Mouse (Mus musculus) midbrain, embryonic 11.5 days (tissue): ENCODE measurements around the gene Lars2. TPM values are rescaled to one million over a fixed set of nuclear protein-coding genes. Genes with fewer than 3 reads are reported as not detected.

ENCODE experiments used
- ATAC-seq: fragments of 200-750 bp; cut with Nextera tagmentation; 2 replicates; pipeline ENCODE4 v1.8.0; 2017; ENCODE audit warnings: moderate TSS enrichment, moderate library complexity; ENCODE audit not compliant: low FRiP score
- DNase-seq: peaks from one replicate; pipeline ENCODE4 v3.0.0; 2015; ENCODE audit warnings: low spot score; ENCODE audit errors: missing footprints
- H3K27ac ChIP-seq: fragments of 300-500 bp; sonication (generic); 2 replicates; pipeline ENCODE4 v1.5.1; 2014; ENCODE audit warnings: low read depth, low read length
- H3K27me3 ChIP-seq: fragments of 300-500 bp; sonication (generic); 2 replicates; pipeline ENCODE4 v1.6.1; 2014; ENCODE audit warnings: mild to moderate bottlenecking, low read length, moderate library complexity, mixed read lengths; ENCODE audit not compliant: control insufficient read depth, insufficient read depth
- H3K36me3 ChIP-seq: fragments of 300-500 bp; sonication (generic); 2 replicates; pipeline ENCODE4 v1.6.1; 2014; ENCODE audit warnings: mild to moderate bottlenecking, low read length, moderate library complexity, mixed read lengths; ENCODE audit not compliant: control insufficient read depth, insufficient read depth
- H3K4me1 ChIP-seq: fragments of 300-500 bp; sonication (generic); 2 replicates; pipeline ENCODE4 v1.6.1; 2014; ENCODE audit warnings: low read length; ENCODE audit not compliant: control insufficient read depth, insufficient read depth
- H3K4me2 ChIP-seq: fragments of 300-500 bp; sonication (generic); 2 replicates; pipeline ENCODE4 v1.6.1; 2014; ENCODE audit warnings: mild to moderate bottlenecking, moderate library complexity
- H3K4me3 ChIP-seq: fragments of 300-500 bp; sonication (generic); 2 replicates; pipeline ENCODE4 v1.5.1; 2014; ENCODE audit warnings: low read depth, low read length
- H3K9ac ChIP-seq: fragments of 300-500 bp; sonication (generic); 2 replicates; pipeline ENCODE4 v1.6.1; 2014; ENCODE audit warnings: low read length
- H3K9me3 ChIP-seq: fragments of 300-500 bp; sonication (generic); 2 replicates; pipeline ENCODE4 v1.6.1; 2016; ENCODE audit warnings: low read length; ENCODE audit not compliant: control insufficient read depth
- WGBS: fragments of 180-500 bp; shearing (Covaris S2); extraction: QIAGEN DNeasy Blood & Tissue Kit; methylation state at CpG from one replicate; pipeline ENCODE4 v1.1.7; 2014; 5-methylcytosine and 5-hydroxymethylcytosine counted together
- polyA plus RNA-seq: library from polyadenylated mRNA; unstranded; fragments of >200 nt; fragmentation: Nextera tagmentation; extraction: Ambion mirVana; gene quantifications from 2 replicates; pipeline ENCODE4 v1.2.1, GENCODE M21; 2014

Lars2 gene
- polyA plus RNA-seq, 1 experiment from 2014 or later = 860 TPM

DNA sequence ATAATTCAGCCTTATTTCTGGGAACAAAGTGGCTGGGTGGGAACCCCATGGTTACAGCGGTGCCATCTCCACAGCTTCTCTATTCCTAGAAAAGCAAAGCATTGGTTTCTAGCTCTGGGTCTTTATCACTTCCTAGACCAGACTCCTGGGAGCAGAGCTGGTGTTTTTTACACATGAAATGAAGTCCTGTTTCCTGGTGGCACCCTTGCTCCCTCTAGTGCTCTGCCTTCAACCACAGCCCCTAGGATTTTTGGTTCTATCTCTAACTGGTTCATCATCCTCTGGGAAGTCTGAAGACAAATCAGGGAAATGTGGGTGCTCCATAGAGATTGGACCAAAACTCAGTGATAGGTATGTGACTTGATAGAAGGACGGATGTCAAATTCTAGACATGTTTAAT lies 140.7 kb downstream of the Lars2 start:
- ATAC-seq = no peak
- Histone ChIP-seq H3K27me3 (no peaks in the 10 kb centered on the region), H3K4me3 (no peak overlapping the region), H3K36me3 (peaks cover 6% of the 10 kb centered on the region), H3K4me2 (no peak overlapping the region), H3K27ac (no peak overlapping the region), H3K9ac (no peak overlapping the region), H3K9me3 (no peaks in the 10 kb centered on the region), H3K4me1 (no peaks in the 10 kb centered on the region)
- WGBS = 88% methylated on average over 2 of the region's 2 CpGs
- no peak for DNase-seq

DNA sequence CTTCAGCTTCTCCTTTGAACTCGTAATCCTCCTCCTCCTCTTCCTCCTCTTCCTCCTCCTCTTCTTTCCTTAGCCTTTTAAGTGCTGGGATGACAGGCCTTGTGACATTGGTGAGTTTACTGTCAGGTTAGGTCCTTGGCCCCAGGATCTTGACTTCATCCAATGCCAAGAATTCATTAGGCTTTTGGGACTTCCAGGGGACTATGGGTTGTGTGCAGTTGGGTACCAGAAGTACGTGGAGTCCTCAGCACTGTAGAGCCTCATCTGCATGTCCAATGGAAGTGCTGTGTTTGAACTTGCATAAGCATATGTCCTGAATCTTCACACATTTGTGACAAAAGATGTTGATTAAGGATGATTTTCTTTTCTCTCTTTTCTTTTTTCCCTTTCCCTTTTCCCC lies 142.3 kb downstream of the Lars2 start:
- H3K36me3 ChIP-seq = peaks cover 6% of the 10 kb centered on the region
- H3K4me3 ChIP-seq = no peak overlapping the region

DNA sequence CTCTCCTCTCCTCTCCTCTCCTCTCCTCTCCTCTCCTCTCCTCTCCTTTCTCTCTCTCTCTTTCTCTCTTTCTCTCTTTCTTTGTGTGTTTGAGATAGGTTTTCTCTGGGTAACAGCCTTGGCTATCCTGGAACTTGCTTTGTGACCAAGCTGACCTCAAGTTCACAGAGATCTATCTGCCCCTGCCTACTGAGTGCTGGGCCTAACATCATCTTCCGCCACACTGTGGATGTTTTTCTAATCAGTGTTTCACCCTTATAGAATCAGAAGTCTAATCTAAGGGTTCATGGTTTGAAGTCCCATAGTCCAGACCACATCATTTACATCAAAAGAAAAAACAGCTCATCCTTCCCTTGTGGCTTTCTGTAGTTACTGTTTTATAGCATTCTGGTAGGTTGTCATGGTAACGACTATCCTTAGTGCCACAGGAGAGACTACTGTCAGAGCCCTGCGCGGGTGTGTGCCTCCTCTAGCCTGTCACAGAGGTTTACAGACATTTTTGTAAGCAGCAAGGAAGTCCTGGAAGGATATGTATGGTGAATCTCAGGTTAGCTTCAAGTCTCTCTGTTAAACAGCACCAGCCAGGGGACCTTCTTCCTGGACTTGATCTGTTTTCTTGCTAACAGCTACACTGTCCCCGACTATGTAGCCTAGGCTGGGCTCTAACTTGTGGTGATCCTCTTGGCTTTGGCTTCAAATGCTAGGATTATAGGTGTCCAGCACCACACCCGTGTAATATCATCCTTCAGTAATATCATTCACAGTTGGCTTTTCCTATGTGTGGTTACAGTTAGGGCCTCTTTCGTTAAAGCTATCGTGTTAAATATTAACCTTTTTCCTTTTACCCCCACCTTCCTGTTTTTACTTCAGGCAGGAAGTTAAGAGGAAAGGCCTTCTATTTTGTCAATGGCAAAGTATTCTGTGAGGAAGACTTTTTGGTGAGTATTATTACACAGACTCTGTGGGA lies 143.2 kb downstream of the Lars2 start:
- H3K4me1 ChIP-seq = no peaks in the 10 kb centered on the region
- 85% methylated on average over 8 of the region's 8 CpGs for WGBS
- peaks cover 6% of the 10 kb centered on the region for H3K36me3 ChIP-seq
- H3K27me3 ChIP-seq = no peaks in the 10 kb centered on the region
- H3K4me3 ChIP-seq = no peak overlapping the region
- H3K9me3 ChIP-seq = no peaks in the 10 kb centered on the region
- no peak overlapping the region for H3K27ac ChIP-seq
- no peak overlapping the region for H3K9ac ChIP-seq
- no peak for ATAC-seq
- DNase-seq = no peak
- H3K4me2 ChIP-seq = no peak overlapping the region

More for the DNA sequence above, 142.3 kb downstream of the Lars2 start:
- H3K27me3 ChIP-seq = no peaks in the 10 kb centered on the region
- 94% methylated on average over 2 of the region's 2 CpGs for WGBS
- H3K4me1 ChIP-seq = no peaks in the 10 kb centered on the region
- ATAC-seq (no peak), DNase-seq (no peak)
- H3K9me3 ChIP-seq = no peaks in the 10 kb centered on the region
- no peak overlapping the region for H3K4me2 ChIP-seq
- H3K9ac ChIP-seq = no peak overlapping the region
- H3K27ac ChIP-seq = no peak overlapping the region

DNA sequence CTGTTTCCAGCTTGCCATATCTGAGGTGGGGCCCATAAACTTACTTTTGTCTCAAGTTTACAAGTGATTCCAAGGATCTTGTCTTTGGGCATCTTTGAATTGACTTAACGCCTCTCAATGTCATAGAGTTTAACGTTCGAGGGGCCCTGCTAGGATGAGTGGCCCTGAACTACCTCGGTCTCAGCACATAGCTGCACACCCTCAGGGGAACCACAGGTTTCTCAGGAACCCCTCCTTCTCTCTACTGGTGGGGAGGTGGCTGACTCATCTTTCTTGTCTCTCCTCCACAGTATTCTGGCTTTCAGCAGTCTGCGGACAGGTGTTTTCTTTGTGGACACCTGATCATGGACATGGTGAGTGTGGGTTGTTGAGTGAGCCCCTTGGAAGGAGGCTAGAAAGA lies 144.2 kb downstream of the Lars2 start:
- no peak overlapping the region for H3K9ac ChIP-seq
- H3K4me3 ChIP-seq = no peak overlapping the region
- DNase-seq (no peak), ATAC-seq (no peak)
- peaks cover 6% of the 10 kb centered on the region for H3K36me3 ChIP-seq
- no peaks in the 10 kb centered on the region for H3K4me1 ChIP-seq
- no peaks in the 10 kb centered on the region for H3K27me3 ChIP-seq
- H3K4me2 ChIP-seq = no peak overlapping the region
- H3K27ac ChIP-seq = no peak overlapping the region
- 96% methylated on average over 5 of the region's 5 CpGs for WGBS
- no peaks in the 10 kb centered on the region for H3K9me3 ChIP-seq

Other genes starting within 250 kb of the Lars2 start
- gene Clec3b, start 216.0 kb upstream of the Lars2 start, polyA plus RNA-seq = not detected in 2 replicates
- 0.11 and 0.29 TPM in 2 replicates for gene Cdcp1, start 150.9 kb upstream of the Lars2 start, polyA plus RNA-seq
- gene Tmem158, start 106.2 kb upstream of the Lars2 start, polyA plus RNA-seq = 4.6 and 7.0 TPM in 2 replicates
- 43.3 and 46.4 TPM in 2 replicates for gene Limd1, start 111.8 kb downstream of the Lars2 start, polyA plus RNA-seq
- 53.9 and 63.3 TPM in 2 replicates for gene Sacm1l, start 162.8 kb downstream of the Lars2 start, polyA plus RNA-seq